11 mouse cellular contexts compared by ENCODE assay signal in the genomic region with DNA sequence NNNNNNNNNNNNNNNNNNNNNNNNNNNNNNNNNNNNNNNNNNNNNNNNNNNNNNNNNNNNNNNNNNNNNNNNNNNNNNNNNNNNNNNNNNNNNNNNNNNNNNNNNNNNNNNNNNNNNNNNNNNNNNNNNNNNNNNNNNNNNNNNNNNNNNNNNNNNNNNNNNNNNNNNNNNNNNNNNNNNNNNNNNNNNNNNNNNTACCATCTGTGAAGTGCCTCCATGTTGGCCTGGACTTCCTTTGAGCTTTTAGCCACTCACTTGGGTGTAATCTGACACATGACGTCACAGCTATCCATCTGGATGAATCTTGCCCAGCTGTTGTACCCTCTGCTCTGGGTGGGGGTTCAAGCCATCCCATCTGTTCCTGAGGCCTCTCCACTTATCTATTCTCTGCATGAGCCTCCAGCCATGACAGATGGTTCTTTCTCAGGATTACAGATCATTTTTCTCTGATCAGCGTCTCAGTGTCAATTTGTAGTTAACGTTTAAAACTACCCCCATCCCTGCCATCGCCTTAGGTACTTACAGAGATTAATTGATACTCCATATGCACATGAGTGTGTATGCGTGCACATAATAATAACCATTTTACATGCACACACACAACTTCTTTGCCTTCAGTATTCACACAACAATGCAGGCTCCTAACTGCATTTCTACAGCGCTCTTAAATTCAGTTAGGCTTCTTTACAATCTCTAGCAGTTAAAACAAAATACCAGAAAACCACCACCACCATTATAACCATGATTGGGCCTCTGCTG.
DNase-seq lines count a peak whose midpoint lies in the region; ATAC-seq lines count a peak whose summit lies in the region.
"Had no signal": no experiment of that assay in that cellular context is flagged by ENCODE, and none has a peak within 500 bp of the region (broad histone marks: within the 10 kb centered on the region; RNA-seq: fewer than 3 reads in every experiment).

No protein-coding gene starts in this region.

- no peak overlapping the region for H3K9ac ChIP-seq in forebrain, embryonic 16.5 days (replicated peaks; ENCODE audit: low read depth, low read length)

- H3K4me1 ChIP-seq in forebrain, embryonic 16.5 days (replicated peaks; ENCODE audit: control insufficient read depth, insufficient read depth, low read length): no peaks in the 10 kb centered on the region

- H3K4me2 ChIP-seq in forebrain, embryonic 16.5 days (ENCODE audit: low read length): no peak overlapping the region

- 67% methylated on average over 6 of the region's 6 CpGs for WGBS in forebrain, embryonic 16.5 days

- H3K27ac ChIP-seq in forebrain, embryonic 16.5 days (ENCODE audit: low read length): no peak overlapping the region

- peak; percentile 69 for ATAC-seq in forebrain, embryonic 16.5 days

- intact Hi-C loops in left cerebral cortex, postnatal 4 days (cut with DNase I): no loop called here
- intact Hi-C loops in heart, postnatal 25 days (cut with DNase I): no loop called here

- peak; percentile 49 for DNase-seq in left cerebral cortex, postnatal 4 days
- no peak for DNase-seq in left cerebral cortex, adult 8-10 months (ENCODE audit: low spot score in 2 of 2)
- peak; percentile 51 for DNase-seq in mesoderm, embryonic 11.5 days (ENCODE audit: low read depth, low spot score)
- DNase-seq in retina, embryonic 14.5 days (ENCODE audit: low spot score): peak; percentile 63
- DNase-seq in lung, adult 18-20 months: no peak
- no peak for DNase-seq in heart, postnatal 25 days (ENCODE audit: low spot score)
- DNase-seq in spleen, adult 18-20 months: no peak
- DNase-seq: heart, adult 11 months; heart, postnatal 14 days; lung, adult 2 months had no signal

- H3K4me3 ChIP-seq in forebrain, embryonic 16.5 days (replicated peaks; ENCODE audit: low read length): no peak overlapping the region

- H3K9me3 ChIP-seq in forebrain, embryonic 16.5 days (ENCODE audit: control insufficient read depth, low read length): no peaks in the 10 kb centered on the region

- H3K27me3 ChIP-seq in forebrain, embryonic 16.5 days (replicated peaks; ENCODE audit: control insufficient read depth, insufficient read depth, low read length): no peaks in the 10 kb centered on the region; the same call in 1 of the 2 replicates

- no peaks in the 10 kb centered on the region for H3K36me3 ChIP-seq in forebrain, embryonic 16.5 days (ENCODE audit: control insufficient read depth, insufficient read depth)

Comparison
In these comparisons a context has a peak if more than half of its experiments do, and no peak if none do; other contexts are left out.
1. DNase-seq: peak in left cerebral cortex, postnatal 4 days (single experiment), mesoderm, embryonic 11.5 days (single experiment) and retina, embryonic 14.5 days (single experiment); none in left cerebral cortex, adult 8-10 months (0 of 2), lung, adult 18-20 months (0 of 2), heart, postnatal 25 days (single experiment) and spleen, adult 18-20 months (0 of 2).